Mouse (Mus musculus) c-Kit-positive CD71-positive TER-119-positive erythroid progenitor cells, embryonic 14.5 days (primary cell): ENCODE results near the gene Large2.
"Not testable (repeated sequence)": the region's sequence is repeated elsewhere in the genome, so short reads cannot be mapped to it uniquely, and the experiment has no call there.

ENCODE experiments used
- DNase-seq: peaks from one replicate; pipeline ENCODE4 v3.0.0-alpha.2; 2013; ENCODE audit warnings: low spot score

Gene Large2

GRCm38 (mm10) chr2:92374514-92374913 lies at the start of gene Large2, which contains the start of gene Pex16:
Gene Large2, minus strand, starts transcription at chr2:92374869.
Gene Pex16, plus strand, starts transcription at chr2:92374676.
- peak; percentile 53 for DNase-seq

- DNase-seq: no peak
These were observed 49.2 kb upstream of the Large2 start for GRCm38 (mm10) chr2:92423702-92424461.

GRCm38 (mm10) chr2:92423156-92423555 lies 48.5 kb upstream of the Large2 start:
- no peak for DNase-seq

- no peak for DNase-seq
These were observed 47.9 kb upstream of the Large2 start for GRCm38 (mm10) chr2:92422388-92423135.

- no peak for DNase-seq
These were observed 47.2 kb upstream of the Large2 start for GRCm38 (mm10) chr2:92421723-92422387.

- DNase-seq: no peak
These were observed 37.0 kb upstream of the Large2 start for GRCm38 (mm10) chr2:92411705-92412104.

- DNase-seq: no peak
These were observed 33.8 kb upstream of the Large2 start for GRCm38 (mm10) chr2:92408309-92409045.

- DNase-seq: no peak
These were observed 31.0 kb upstream of the Large2 start for GRCm38 (mm10) chr2:92405687-92406086.

GRCm38 (mm10) chr2:92404737-92405136 lies 30.1 kb upstream of the Large2 start:
- no peak for DNase-seq

- DNase-seq: no peak
These were observed 29.2 kb upstream of the Large2 start for GRCm38 (mm10) chr2:92403776-92404319.

GRCm38 (mm10) chr2:92402591-92403326 lies 28.1 kb upstream of the Large2 start:
- no peak for DNase-seq

- no peak for DNase-seq
These were observed 26.5 kb upstream of the Large2 start, which contains the start of gene Mapk8ip1 for GRCm38 (mm10) chr2:92401091-92401561. Gene Mapk8ip1, minus strand, starts transcription at chr2:92401263.

GRCm38 (mm10) chr2:92400682-92401081 lies 26.0 kb upstream of the Large2 start:
- no peak for DNase-seq

GRCm38 (mm10) chr2:92399877-92400276 lies 25.2 kb upstream of the Large2 start:
- DNase-seq: not testable (repeated sequence)

GRCm38 (mm10) chr2:92397436-92397835 lies 22.8 kb upstream of the Large2 start:
- DNase-seq: no peak

GRCm38 (mm10) chr2:92395535-92395934 lies 20.9 kb upstream of the Large2 start:
- no peak for DNase-seq

GRCm38 (mm10) chr2:92392318-92393264 lies 17.9 kb upstream of the Large2 start:
- DNase-seq: no peak

GRCm38 (mm10) chr2:92391703-92392317 lies 17.1 kb upstream of the Large2 start:
- no peak for DNase-seq

GRCm38 (mm10) chr2:92391116-92391515 lies 16.4 kb upstream of the Large2 start:
- DNase-seq: no peak
